Mouse (Mus musculus) stomach, embryonic 16.5 days (tissue): ENCODE measurements around the gene Strn. TPM values are rescaled to one million over a fixed set of nuclear protein-coding genes. Genes with fewer than 3 reads are reported as not detected.

ENCODE experiments used
- ATAC-seq: fragments of 200-750 bp; cut with Nextera tagmentation; 2 replicates; pipeline ENCODE4 v1.8.0; 2017; ENCODE audit warnings: moderate number of reproducible peaks, moderate TSS enrichment; ENCODE audit not compliant: insufficient read depth, low FRiP score
- H3K27ac ChIP-seq: fragments of 300-500 bp; sonication (generic); 2 replicates; pipeline ENCODE4 v1.5.1; 2014; ENCODE audit warnings: low read length
- H3K27me3 ChIP-seq: fragments of 300-500 bp; sonication (generic); 2 replicates; pipeline ENCODE4 v1.6.1; 2014; ENCODE audit warnings: low read length, control low read depth, mixed read lengths; ENCODE audit not compliant: control insufficient read depth, insufficient read depth
- H3K36me3 ChIP-seq: fragments of 300-500 bp; sonication (generic); 2 replicates; pipeline ENCODE4 v1.6.1; 2014; ENCODE audit warnings: low read length; ENCODE audit not compliant: control insufficient read depth, insufficient read depth
- H3K4me1 ChIP-seq: fragments of 300-500 bp; sonication (generic); 2 replicates; pipeline ENCODE4 v1.6.1; 2014; ENCODE audit warnings: low read length, control low read depth, mixed read lengths; ENCODE audit not compliant: control insufficient read depth, insufficient read depth
- H3K4me2 ChIP-seq: fragments of 300-500 bp; sonication (generic); 2 replicates; pipeline ENCODE4 v1.6.1; 2014; ENCODE audit warnings: low read depth, low read length, mixed read lengths
- H3K4me3 ChIP-seq: fragments of 300-500 bp; sonication (generic); replicated peaks from 2 replicates; pipeline ENCODE4 v1.5.1; 2014; ENCODE audit warnings: mild to moderate bottlenecking, low read length
- H3K9ac ChIP-seq: fragments of 300-500 bp; sonication (generic); 2 replicates; pipeline ENCODE4 v1.6.1; 2014; ENCODE audit warnings: low read length
- H3K9me3 ChIP-seq: fragments of 300-500 bp; sonication (generic); replicated peaks from 2 replicates; pipeline ENCODE4 v1.6.1; 2016; ENCODE audit warnings: low read length, control low read depth; ENCODE audit not compliant: control insufficient read depth
- WGBS: fragments of 180-500 bp; shearing (Covaris S2); extraction: QIAGEN DNeasy Blood & Tissue Kit; methylation state at CpG from one replicate; pipeline ENCODE4 v1.1.7; 2014; 5-methylcytosine and 5-hydroxymethylcytosine counted together
- polyA plus RNA-seq: library from polyadenylated mRNA; unstranded; fragments of >200 nt; fragmentation: Nextera tagmentation; extraction: Ambion mirVana; gene quantifications from 2 replicates; pipeline ENCODE4 v1.2.1, GENCODE M21; 2015

Strn gene
- polyA plus RNA-seq, 1 experiment from 2014 or later: 6.6 TPM

GRCm38 (mm10) chr17:78726746-78727449 lies 10.1 kb downstream of the Strn start:
- Histone ChIP-seq H3K4me2 (no peak overlapping the region), H3K27ac (no peak overlapping the region), H3K27me3 (no peaks in the 10 kb centered on the region), H3K9ac (no peak overlapping the region), H3K4me1 (peaks cover 4% of the 10 kb centered on the region; the same call in 1 of the 2 replicates), H3K4me3 (no peak overlapping the region), H3K9me3 (no peaks in the 10 kb centered on the region), H3K36me3 (no peaks in the 10 kb centered on the region)
- 70% methylated on average over 14 of the region's 14 CpGs for WGBS
- no peak for ATAC-seq

GRCm38 (mm10) chr17:78724461-78725055 lies 12.4 kb downstream of the Strn start:
- WGBS: 37% methylated on average over 6 of the region's 6 CpGs

GRCm38 (mm10) chr17:78721690-78722089 lies 15.3 kb downstream of the Strn start:
- WGBS: 73% methylated on average over 7 of the region's 7 CpGs
- Histone ChIP-seq H3K27me3 (no peaks in the 10 kb centered on the region), H3K27ac (no peak overlapping the region), H3K36me3 (peaks cover 7% of the 10 kb centered on the region; the same call in 1 of the 2 replicates), H3K9ac (no peak overlapping the region), H3K4me1 (peaks cover 4% of the 10 kb centered on the region; the same call in 1 of the 2 replicates), H3K4me2 (no peak overlapping the region), H3K4me3 (no peak overlapping the region), H3K9me3 (0 out of 2 replicates have a peak, but pooled peaks cover 5% of the 10 kb centered on the region)
- no peak for ATAC-seq

More at GRCm38 (mm10) chr17:78724461-78725055, 12.4 kb downstream of the Strn start:
- Histone ChIP-seq H3K27ac (no peak overlapping the region), H3K36me3 (no peaks in the 10 kb centered on the region), H3K4me2 (no peak overlapping the region), H3K9ac (no peak overlapping the region), H3K4me3 (no peak overlapping the region), H3K9me3 (no peaks in the 10 kb centered on the region), H3K4me1 (peaks cover 4% of the 10 kb centered on the region; the same call in 1 of the 2 replicates), H3K27me3 (no peaks in the 10 kb centered on the region)
- 0 out of 2 replicates have a peak, but pooled peaks have one; percentile 47 for ATAC-seq

GRCm38 (mm10) chr17:78719086-78719485 lies 17.9 kb downstream of the Strn start:
- no peaks in the 10 kb centered on the region for H3K4me1 ChIP-seq
- ATAC-seq: no peak
- H3K36me3 ChIP-seq: peaks cover 7% of the 10 kb centered on the region; the same call in 1 of the 2 replicates
- H3K4me2 ChIP-seq: no peak overlapping the region
- H3K4me3 ChIP-seq: no peak overlapping the region
- H3K27me3 ChIP-seq: no peaks in the 10 kb centered on the region
- no peak overlapping the region for H3K27ac ChIP-seq
- WGBS: 82% methylated on average over 13 of the region's 13 CpGs
- 0 out of 2 replicates have a peak, but pooled peaks cover 5% of the 10 kb centered on the region for H3K9me3 ChIP-seq
- H3K9ac ChIP-seq: no peak overlapping the region

- no peak overlapping the region for H3K4me3 ChIP-seq
- WGBS: 69% methylated on average over 2 of the region's 2 CpGs
- 0 out of 2 replicates have a peak, but pooled peaks cover 7% of the 10 kb centered on the region for H3K36me3 ChIP-seq
- no peak for ATAC-seq
- H3K27ac ChIP-seq: no peak overlapping the region
- 0 out of 2 replicates have a peak, but pooled peaks cover 3% of the 10 kb centered on the region for H3K9me3 ChIP-seq
- no peak overlapping the region for H3K4me2 ChIP-seq
- peaks cover 3% of the 10 kb centered on the region; the same call in 1 of the 2 replicates for H3K4me1 ChIP-seq
- H3K27me3 ChIP-seq: no peaks in the 10 kb centered on the region
- H3K9ac ChIP-seq: no peak overlapping the region
These were observed 26.7 kb downstream of the Strn start for GRCm38 (mm10) chr17:78710258-78710657.

GRCm38 (mm10) chr17:78708422-78708821 lies 28.6 kb downstream of the Strn start:
- H3K4me3 ChIP-seq: no peak overlapping the region
- H3K27ac ChIP-seq: no peak overlapping the region
- H3K4me2 ChIP-seq: no peak overlapping the region
- no peak for ATAC-seq
- no peaks in the 10 kb centered on the region for H3K27me3 ChIP-seq
- no peak overlapping the region for H3K9ac ChIP-seq
- 76% methylated on average over 7 of the region's 7 CpGs for WGBS
- peaks cover 3% of the 10 kb centered on the region; the same call in 1 of the 2 replicates for H3K4me1 ChIP-seq
- H3K9me3 ChIP-seq: 0 out of 2 replicates have a peak, but pooled peaks cover 3% of the 10 kb centered on the region
- 0 out of 2 replicates have a peak, but pooled peaks cover 7% of the 10 kb centered on the region for H3K36me3 ChIP-seq

- Histone ChIP-seq H3K4me3 (no peak overlapping the region), H3K27ac (no peak overlapping the region), H3K36me3 (0 out of 2 replicates have a peak, but pooled peaks cover 10% of the 10 kb centered on the region), H3K4me1 (no peaks in the 10 kb centered on the region), H3K27me3 (no peaks in the 10 kb centered on the region), H3K9me3 (0 out of 2 replicates have a peak, but pooled peaks cover 3% of the 10 kb centered on the region), H3K4me2 (no peak overlapping the region), H3K9ac (no peak overlapping the region)
- 88% methylated on average over 7 of the region's 7 CpGs for WGBS
- no peak for ATAC-seq
These were observed 34.0 kb downstream of the Strn start for GRCm38 (mm10) chr17:78702988-78703387.

- WGBS: 50% methylated on average over 1 of the region's 1 CpGs
- ATAC-seq: no peak
These were observed 38.0 kb downstream of the Strn start for GRCm38 (mm10) chr17:78698965-78699364.

GRCm38 (mm10) chr17:78697462-78697861 lies 39.5 kb downstream of the Strn start:
- 93% methylated on average over 4 of the region's 4 CpGs for WGBS
- Histone ChIP-seq H3K9me3 (no peaks in the 10 kb centered on the region), H3K36me3 (0 out of 2 replicates have a peak, but pooled peaks cover 3% of the 10 kb centered on the region), H3K4me3 (no peak overlapping the region), H3K27ac (no peak overlapping the region), H3K4me2 (no peak overlapping the region), H3K4me1 (no peaks in the 10 kb centered on the region), H3K27me3 (no peaks in the 10 kb centered on the region), H3K9ac (no peak overlapping the region)
- no peak for ATAC-seq

More at GRCm38 (mm10) chr17:78698965-78699364, 38.0 kb downstream of the Strn start:
- Histone ChIP-seq H3K36me3 (0 out of 2 replicates have a peak, but pooled peaks cover 3% of the 10 kb centered on the region), H3K27me3 (no peaks in the 10 kb centered on the region), H3K27ac (no peak overlapping the region), H3K9me3 (no peaks in the 10 kb centered on the region), H3K9ac (no peak overlapping the region), H3K4me2 (no peak overlapping the region), H3K4me3 (no peak overlapping the region), H3K4me1 (no peaks in the 10 kb centered on the region)
